Mouse (Mus musculus) mouse trophoblast stem cell (cell line): ENCODE results near the gene Ndc80.
"Not testable (repeated sequence)": the region's sequence is repeated elsewhere in the genome, so short reads cannot be mapped to it uniquely, and the experiment has no call there.

Source experiments
- in situ Hi-C, 2 experiments: fragments of 300-500 bp; cut with MseI, MboI; formaldehyde crosslinking; loops; 2 replicates in 1 of 2; 3 replicates in 1 of 2; pipeline ENCODE4 v1.15.1; 2025

Ndc80 gene

DNA sequence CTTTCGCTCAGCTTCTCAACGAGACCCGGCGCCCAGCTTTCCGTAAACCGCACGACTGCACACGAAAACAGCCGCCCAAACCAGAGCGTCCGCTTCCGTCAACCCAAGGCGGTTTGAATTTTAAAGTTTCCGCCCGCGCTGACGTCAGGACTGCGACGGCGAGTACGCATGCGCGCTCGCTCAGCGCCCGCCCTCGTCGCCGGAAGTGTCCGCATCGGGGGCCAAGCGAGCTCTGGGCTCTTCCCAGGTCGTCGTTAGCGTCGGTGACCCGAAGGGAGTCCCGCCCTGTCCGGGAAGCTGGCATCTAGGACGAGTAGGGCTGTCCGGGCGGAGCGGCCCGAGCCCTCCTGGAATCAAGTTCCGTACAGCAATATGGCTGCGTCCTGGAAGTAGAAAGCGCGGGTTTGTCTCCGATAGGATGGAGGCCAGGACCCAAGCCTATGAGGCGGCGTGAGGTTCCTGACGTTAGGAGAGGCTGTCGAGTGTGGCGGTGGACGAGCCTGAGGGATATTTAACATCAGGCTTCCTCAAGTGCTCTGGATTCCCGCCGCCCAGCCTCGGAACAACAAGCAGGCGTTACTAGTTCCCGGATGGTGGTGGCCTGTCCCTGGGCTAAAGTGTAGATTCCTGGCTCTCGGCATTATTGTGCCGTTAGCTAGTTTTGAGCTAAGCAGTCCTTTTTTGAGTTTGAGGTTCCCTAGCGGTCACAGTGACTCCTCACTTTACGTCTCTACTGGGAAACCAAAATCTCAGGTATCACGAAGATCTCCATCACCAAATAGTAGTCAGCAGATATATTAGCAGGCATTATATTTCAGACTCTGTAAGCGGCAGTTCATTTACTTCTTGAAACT lies at the start of gene Ndc80:
Gene Ndc80, minus strand, starts transcription at position 147 of the 854 bp plus-strand sequence.
- in situ Hi-C loops = no loop called here

- in situ Hi-C loops = loop anchor here (10.0 kb wide), 1 partner anchor 313 kb away; no protein-coding TSS in a partner anchor
Observed at GRCm38 (mm10) chr17:71561631-71562030, 35.0 kb upstream of the Ndc80 start.

DNA sequence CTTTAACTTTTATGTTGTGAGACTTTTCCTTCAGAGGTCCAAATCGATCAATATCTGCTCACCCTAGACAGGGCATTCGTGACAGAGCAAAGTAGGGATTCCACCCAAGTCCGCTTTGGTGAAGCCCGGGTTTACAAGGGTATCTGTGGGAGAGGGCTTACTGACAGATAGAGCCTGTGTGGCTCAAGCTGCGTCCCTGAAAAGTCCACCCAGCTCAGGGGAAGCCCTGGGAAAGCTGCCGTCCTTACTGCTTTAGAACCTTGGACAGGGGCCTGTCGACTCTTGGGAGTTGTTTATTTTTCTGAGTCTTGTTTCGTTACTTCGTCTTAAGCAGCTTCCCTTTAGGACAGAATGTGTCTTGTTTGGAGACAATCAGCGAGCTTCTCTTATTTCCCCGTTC lies 26.2 kb upstream of the Ndc80 start:
- in situ Hi-C loops = no loop called here

GRCm38 (mm10) chr17:71551757-71552451 lies 25.2 kb upstream of the Ndc80 start, which contains the start of gene Spdya:
Spdya (plus strand) TSS chr17:71552061.
- in situ Hi-C loops = no loop called here

DNA sequence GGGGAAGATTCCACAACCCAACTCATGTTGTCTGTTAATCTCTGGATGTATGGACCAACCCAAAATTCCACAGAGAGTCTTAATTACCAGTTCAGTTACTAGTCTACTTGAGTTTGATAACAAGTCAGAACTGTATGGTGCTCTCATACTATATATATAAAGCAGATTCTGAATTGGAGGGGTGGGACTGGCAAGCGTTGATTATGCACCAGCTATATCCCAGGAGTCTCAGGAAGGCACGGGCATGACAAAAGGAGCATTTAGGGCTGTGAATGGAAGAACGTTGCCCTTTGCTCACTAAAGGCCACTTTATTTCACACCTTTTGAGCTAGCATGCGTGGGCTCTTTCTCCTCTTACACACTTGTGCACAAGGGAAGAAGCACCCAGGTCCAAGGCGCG lies 24.7 kb upstream of the Ndc80 start:
- in situ Hi-C loops = no loop called here

DNA sequence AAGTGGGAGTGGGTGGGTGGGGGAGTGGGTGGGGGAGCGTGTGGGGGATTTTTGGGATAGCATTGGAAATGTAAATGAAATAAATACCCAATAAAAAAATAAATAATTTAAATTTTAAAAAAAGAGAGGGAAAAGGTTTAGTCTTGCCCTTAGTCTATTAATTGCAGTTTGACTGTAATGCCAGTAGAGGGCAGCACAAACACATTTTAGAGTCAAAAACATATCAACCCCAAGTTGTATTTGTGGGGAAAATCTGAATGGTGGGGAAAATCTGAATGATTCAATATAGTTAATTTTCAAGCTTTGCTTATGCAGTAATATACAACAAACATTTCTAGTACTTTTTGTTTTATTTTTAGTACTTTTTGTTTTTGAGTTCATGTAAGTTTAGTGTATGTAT lies 21.9 kb upstream of the Ndc80 start:
- in situ Hi-C loops = no loop called here

DNA sequence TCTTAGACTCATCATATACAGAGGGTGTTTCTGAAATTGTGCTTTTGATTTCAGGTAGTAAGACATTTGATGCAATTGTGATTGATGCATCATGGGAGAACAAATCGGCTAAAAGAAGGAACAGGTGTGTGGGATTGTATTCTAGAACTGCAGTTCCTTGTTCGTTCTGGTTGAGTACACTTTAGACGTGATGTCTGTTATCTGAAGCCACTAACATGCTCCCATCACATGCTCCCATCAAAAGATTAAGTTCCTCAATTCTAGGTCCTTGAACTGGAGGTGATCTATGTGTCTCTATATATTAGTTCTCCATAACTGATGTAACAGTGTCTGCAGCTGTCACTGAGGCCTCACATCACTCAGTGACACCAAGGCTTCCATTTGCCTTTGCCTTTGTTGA lies 10.5 kb upstream of the Ndc80 start:
- in situ Hi-C loops = no loop called here

DNA sequence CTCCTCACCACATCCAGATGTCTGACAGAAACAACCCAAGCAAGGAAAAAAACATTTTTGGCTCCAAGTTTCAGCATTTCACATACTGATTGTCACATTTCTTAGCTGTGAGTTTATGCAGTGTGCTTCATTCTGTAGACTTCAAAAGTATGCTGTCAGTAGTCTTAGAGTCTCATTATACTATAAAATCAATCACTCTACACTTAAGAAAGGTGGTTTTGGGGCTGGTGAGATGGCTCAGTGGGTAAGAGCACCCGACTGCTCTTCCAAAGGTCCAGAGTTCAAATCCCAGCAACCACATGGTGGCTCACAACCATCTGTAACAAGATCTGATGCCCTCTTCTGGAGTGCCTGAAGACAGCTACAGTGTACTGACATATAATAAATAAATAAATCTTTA lies 8.9 kb upstream of the Ndc80 start:
- in situ Hi-C loops = not testable (repeated sequence)

GRCm38 (mm10) chr17:71528042-71528441 lies 1.4 kb upstream of the Ndc80 start:
- in situ Hi-C loops = no loop called here

GRCm38 (mm10) chr17:71526302-71526708 lies 352 bp downstream of the Ndc80 start:
- in situ Hi-C loops = no loop called here

GRCm38 (mm10) chr17:71510297-71510696 lies 16.4 kb downstream of the Ndc80 start:
- in situ Hi-C loops = no loop called here

- in situ Hi-C loops = no loop called here
Observed at GRCm38 (mm10) chr17:71506832-71507231, 19.8 kb downstream of the Ndc80 start.

- in situ Hi-C loops = no loop called here
Observed at GRCm38 (mm10) chr17:71495784-71496183, 30.9 kb downstream of the Ndc80 start.

GRCm38 (mm10) chr17:71491332-71491686 lies 35.3 kb downstream of the Ndc80 start:
- in situ Hi-C loops = no loop called here

DNA sequence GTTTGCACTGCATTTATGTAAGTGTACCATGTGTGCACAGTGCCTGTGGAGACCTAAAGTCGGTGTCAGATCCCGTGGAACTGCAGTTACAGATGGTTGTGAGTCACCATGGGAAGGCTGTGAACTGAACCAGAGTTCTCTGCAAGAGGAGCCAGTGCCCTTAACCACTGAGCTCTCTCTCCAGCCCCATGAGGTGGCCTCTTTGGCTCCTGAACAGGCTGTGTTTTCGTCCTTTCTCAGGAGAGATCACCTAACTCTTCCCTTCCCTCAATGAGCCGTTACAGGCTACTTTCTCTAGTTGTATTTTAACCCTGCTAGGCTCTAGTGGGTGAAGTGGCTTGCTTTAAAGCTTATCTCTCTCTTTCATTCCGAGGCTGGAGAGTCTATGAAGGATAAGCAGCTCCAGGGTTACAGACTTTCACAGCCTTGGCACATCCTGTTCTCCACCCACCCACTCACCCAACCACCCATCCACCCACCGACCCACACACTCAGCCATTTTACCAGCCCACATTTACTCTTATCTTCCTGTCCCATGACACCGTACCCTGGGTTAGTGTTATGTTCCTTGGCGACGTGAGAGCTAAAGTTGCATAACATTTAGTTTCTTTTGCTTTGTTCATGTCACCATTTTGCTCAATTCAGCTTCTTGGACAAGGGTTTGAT lies 35.9 kb downstream of the Ndc80 start:
- in situ Hi-C loops = no loop called here

- in situ Hi-C loops = no loop called here
Observed at GRCm38 (mm10) chr17:71489703-71490461, 36.8 kb downstream of the Ndc80 start.

GRCm38 (mm10) chr17:71486231-71486851 lies 40.3 kb downstream of the Ndc80 start:
- in situ Hi-C loops = no loop called here

DNA sequence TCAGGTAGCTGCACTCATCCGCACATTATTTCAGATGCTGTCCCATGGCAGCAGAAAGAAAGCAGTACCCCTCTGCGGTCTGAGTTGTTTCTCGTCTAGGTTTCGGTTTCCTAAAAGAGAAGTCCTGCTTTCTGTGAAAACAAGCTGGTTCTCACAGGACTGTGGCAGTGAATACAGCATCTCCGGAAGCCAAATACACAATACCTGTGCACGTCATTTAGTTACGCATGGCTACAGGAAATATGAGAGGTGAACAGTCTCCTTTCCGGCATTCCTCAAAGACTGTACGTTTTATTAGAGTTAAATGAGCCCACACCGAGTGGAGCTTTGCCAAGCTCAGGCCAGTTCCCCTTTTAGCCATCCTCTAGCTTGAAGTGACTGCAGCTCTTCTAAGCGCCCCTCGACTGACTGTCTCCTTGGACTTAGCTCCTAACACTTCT lies 40.8 kb downstream of the Ndc80 start:
- in situ Hi-C loops = no loop called here

DNA sequence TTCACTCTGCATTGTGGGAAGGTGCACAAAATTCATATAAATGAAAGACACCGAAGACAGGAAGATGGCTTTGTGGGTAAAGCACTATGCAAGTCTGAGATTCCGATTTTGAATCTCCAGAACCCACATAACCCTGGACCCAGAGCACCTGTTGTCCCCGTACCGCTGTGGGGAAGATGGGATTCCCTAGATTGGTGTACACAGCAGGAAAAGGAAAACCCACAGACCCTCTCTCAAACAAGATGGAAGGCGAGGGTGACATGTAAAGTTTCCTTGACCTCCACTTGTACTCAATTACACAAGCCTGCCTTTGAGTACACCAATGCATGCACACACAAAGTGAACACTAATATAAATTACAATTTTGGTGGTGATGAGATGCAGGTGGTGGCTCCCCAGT lies 41.9 kb downstream of the Ndc80 start:
- in situ Hi-C loops = no loop called here

DNA sequence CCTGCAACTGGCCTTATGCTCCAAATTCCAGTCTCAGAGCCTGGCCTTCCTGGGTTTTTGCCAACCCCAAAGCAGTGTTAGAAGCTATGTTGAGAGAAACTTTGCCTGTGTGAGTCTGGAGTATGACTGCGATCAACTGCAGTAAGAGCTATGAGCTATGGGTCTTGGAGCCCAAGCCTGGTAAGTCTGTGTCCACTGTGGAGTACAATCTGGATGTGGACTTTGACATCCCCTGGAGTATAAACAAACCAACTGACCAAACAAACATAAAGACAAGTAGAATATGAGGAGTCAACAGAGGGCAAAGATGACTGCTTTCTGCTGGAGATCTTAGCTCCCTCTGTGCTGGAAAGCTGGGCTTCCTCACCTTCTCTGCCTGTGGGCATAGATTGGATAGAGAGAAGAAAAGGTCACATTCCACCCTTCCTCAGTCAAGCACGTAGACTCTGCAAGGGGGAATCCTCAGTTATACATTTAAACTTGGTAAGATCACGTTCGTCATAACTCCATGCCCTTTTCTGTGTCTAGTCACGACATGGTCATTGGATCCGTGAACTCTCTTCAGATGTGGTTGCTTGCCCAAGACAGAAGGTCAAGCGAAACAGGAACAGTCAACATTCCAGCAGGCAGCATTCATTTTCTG lies 43.1 kb downstream of the Ndc80 start:
- in situ Hi-C loops = no loop called here
